Mouse (Mus musculus) midbrain, postnatal 0 days (tissue): ENCODE results near the gene Vmn2r8. TPM values are rescaled to one million over a fixed set of nuclear protein-coding genes. Genes with fewer than 3 reads are reported as not detected.
"Not testable (repeated sequence)": the region's sequence is repeated elsewhere in the genome, so short reads cannot be mapped to it uniquely, and the experiment has no call there.

ENCODE experiments used
- ATAC-seq: fragments of 200-750 bp; cut with Nextera tagmentation; 2 replicates; pipeline ENCODE4 v1.8.0; 2017; ENCODE audit warnings: moderate number of reproducible peaks, mild to moderate bottlenecking, moderate TSS enrichment, moderate library complexity; ENCODE audit not compliant: low FRiP score
- DNase-seq: peaks from one replicate; pipeline ENCODE4 v3.0.0-alpha.2; 2015; ENCODE audit warnings: low spot score
- H3K27ac ChIP-seq: fragments of 300-500 bp; sonication (generic); 2 replicates; pipeline ENCODE4 v1.5.1; 2014; ENCODE audit warnings: low read depth, mild to moderate bottlenecking, low read length, mixed read lengths
- H3K27me3 ChIP-seq: fragments of 300-500 bp; sonication (generic); 2 replicates; pipeline ENCODE4 v1.6.1; 2014; ENCODE audit warnings: low read length, control low read depth, mixed read lengths; ENCODE audit not compliant: insufficient read depth
- H3K36me3 ChIP-seq: fragments of 300-500 bp; sonication (generic); 2 replicates; pipeline ENCODE4 v1.6.1; 2014; ENCODE audit warnings: low read length, control low read depth, mixed read lengths; ENCODE audit not compliant: insufficient read depth
- H3K4me1 ChIP-seq: fragments of 300-500 bp; sonication (generic); 2 replicates; pipeline ENCODE4 v1.6.1; 2014; ENCODE audit warnings: mild to moderate bottlenecking, control low read depth, antibody characterized with exemption, low read length, mixed read lengths; ENCODE audit not compliant: insufficient read depth
- H3K4me2 ChIP-seq: fragments of 300-500 bp; sonication (generic); 2 replicates; pipeline ENCODE4 v1.6.1; 2014; ENCODE audit warnings: low read depth, mild to moderate bottlenecking, low read length, mixed read lengths; ENCODE audit not compliant: poor library complexity, severe bottlenecking
- H3K4me3 ChIP-seq: fragments of 300-500 bp; sonication (generic); 2 replicates; pipeline ENCODE4 v1.5.1; 2014; ENCODE audit warnings: low read depth, mild to moderate bottlenecking, low read length, moderate library complexity
- H3K9ac ChIP-seq: fragments of 300-500 bp; sonication (generic); replicated peaks from 2 replicates; pipeline ENCODE4 v1.6.1; 2014; ENCODE audit warnings: mild to moderate bottlenecking, low read length, moderate library complexity, mixed read lengths; ENCODE audit not compliant: poor library complexity, severe bottlenecking
- H3K9me3 ChIP-seq: fragments of 300-500 bp; sonication (generic); 2 replicates; pipeline ENCODE4 v1.6.1; 2016; ENCODE audit warnings: low read length, control low read depth
- CTCF ChIP-seq: IDR thresholded peaks from 2 replicates; pipeline ENCODE4 v1.5.1; 2016; ENCODE audit warnings: antibody characterized with exemption, mild to moderate bottlenecking
- WGBS: fragments of 180-500 bp; shearing (Covaris S2); extraction: QIAGEN DNeasy Blood & Tissue Kit; methylation state at CpG from one replicate; pipeline ENCODE4 v1.1.7; 2014; 5-methylcytosine and 5-hydroxymethylcytosine counted together
- polyA plus RNA-seq: library from polyadenylated mRNA; unstranded; fragments of >200 nt; fragmentation: Nextera tagmentation; extraction: Ambion mirVana; gene quantifications from 2 replicates; pipeline ENCODE4 v1.2.1, GENCODE M21; 2015
- total RNA-seq: library from RNA; depleted of rRNA; stranded (reverse); fragments of >200 nt; gene quantifications from 2 replicates; pipeline ENCODE4 v1.2.3, GENCODE M21; 2014; rRNA removed

Gene Vmn2r8
- total RNA-seq (not detected in 2 replicates), polyA plus RNA-seq (not detected in 2 replicates)

GRCm38 (mm10) chr5:108808750-108809149, at the start of gene Vmn2r8:
Vmn2r8 (minus strand) TSS chr5:108808850.
- not testable (repeated sequence) for H3K4me1 ChIP-seq, H3K4me2 ChIP-seq, H3K27me3 ChIP-seq, DNase-seq, ATAC-seq, H3K36me3 ChIP-seq, H3K9ac ChIP-seq, H3K9me3 ChIP-seq, H3K4me3 ChIP-seq, H3K27ac ChIP-seq
- 79% methylated on average over 2 of the region's 2 CpGs for WGBS

DNA sequence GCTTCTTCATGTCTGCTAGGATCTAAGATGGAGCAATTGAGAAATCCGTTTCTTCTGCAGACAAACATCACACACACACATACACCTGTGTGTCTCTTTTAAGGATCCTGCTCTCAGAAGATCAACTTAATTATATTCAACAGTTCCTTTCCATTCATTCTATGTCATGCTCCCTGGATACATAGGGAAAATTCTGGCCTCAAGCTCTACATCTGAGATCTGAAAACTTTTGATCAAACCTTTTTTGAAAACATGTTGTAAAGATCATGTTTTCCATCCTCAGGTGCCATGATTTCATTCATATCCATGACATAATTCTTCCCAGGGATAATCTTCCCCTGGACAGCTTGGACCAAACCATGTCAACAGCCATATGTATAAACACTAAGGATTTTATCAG, 43.9 kb upstream of the Vmn2r8 start, which contains the start of gene Vmn2r9:
TSS of gene Vmn2r9 (minus strand) at position 101 of the 400 bp plus-strand sequence.
- not testable (repeated sequence) for H3K27me3 ChIP-seq, H3K27ac ChIP-seq, H3K4me3 ChIP-seq, H3K36me3 ChIP-seq, H3K9me3 ChIP-seq, ATAC-seq, H3K9ac ChIP-seq, H3K4me2 ChIP-seq, H3K4me1 ChIP-seq, DNase-seq
- 68% methylated on average over 1 of the region's 1 CpGs for WGBS

DNA sequence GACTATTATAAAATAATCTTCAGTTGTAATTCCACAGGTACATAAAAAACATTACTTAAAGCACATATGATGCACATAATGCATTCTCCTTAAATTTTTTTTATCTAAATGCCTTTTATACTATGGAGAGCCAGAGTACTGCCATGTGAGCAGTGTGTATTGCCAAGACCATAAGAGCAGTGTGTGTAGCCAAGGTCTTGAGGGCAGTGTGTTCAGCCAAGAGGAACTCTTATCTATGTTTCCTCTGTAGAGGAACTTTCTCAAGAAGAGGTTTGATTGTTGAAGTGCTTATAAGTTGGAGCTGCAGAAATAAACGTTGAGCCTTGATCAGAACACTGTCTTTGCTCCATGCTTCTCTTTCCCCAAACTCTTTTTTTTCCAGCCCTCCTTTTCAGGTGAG, 40.8 kb upstream of the Vmn2r8 start:
- no peaks in the 10 kb centered on the region for H3K27me3 ChIP-seq

DNA sequence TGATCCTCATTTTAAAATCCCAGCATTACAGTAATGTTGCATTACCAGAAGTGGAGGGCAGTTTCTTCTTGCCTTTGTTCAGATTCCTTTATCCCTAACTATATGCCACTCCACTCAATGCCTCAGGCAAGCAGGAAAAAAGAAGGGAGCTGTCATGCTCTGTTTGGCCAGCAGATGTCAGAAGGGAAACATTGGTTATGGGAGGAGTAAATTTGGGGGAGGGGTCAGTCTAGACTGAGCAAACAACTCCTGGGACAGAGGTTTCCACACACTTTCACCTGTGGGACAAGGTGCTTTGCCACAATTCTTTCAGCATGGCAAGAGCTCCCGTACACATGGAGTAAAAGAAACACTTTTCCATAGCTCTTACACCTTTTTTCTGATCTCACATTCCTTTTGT, 27.5 kb upstream of the Vmn2r8 start:
- peak; percentile 62 for TF ChIP-seq CTCF
- DNase-seq = peak; percentile 4
- Histone ChIP-seq H3K36me3 (no peaks in the 10 kb centered on the region), H3K9ac (no peak overlapping the region), H3K9me3 (no peaks in the 10 kb centered on the region), H3K4me2 (no peak overlapping the region), H3K27me3 (no peaks in the 10 kb centered on the region), H3K27ac (no peak overlapping the region), H3K4me1 (no peaks in the 10 kb centered on the region), H3K4me3 (no peak overlapping the region)
- WGBS = 79% methylated on average over 1 of the region's 1 CpGs
- ATAC-seq = no peak

More for the DNA sequence above, 40.8 kb upstream of the Vmn2r8 start:
- no peak overlapping the region for H3K9ac ChIP-seq
- TF ChIP-seq CTCF = no peak
- H3K4me3 ChIP-seq = no peak overlapping the region
- no peak overlapping the region for H3K27ac ChIP-seq
- no peaks in the 10 kb centered on the region for H3K9me3 ChIP-seq
- H3K36me3 ChIP-seq = no peaks in the 10 kb centered on the region
- H3K4me2 ChIP-seq = no peak overlapping the region
- 45% methylated on average over 1 of the region's 1 CpGs for WGBS
- H3K4me1 ChIP-seq = no peaks in the 10 kb centered on the region
- ATAC-seq (no peak), DNase-seq (no peak)

- H3K36me3 ChIP-seq = no peaks in the 10 kb centered on the region
- H3K27ac ChIP-seq = no peak overlapping the region
- no peak for TF ChIP-seq CTCF
- no peak overlapping the region for H3K4me3 ChIP-seq
- H3K27me3 ChIP-seq = no peaks in the 10 kb centered on the region
- H3K9me3 ChIP-seq = no peaks in the 10 kb centered on the region
- H3K9ac ChIP-seq = no peak overlapping the region
- no peaks in the 10 kb centered on the region for H3K4me1 ChIP-seq
- H3K4me2 ChIP-seq = no peak overlapping the region
- no peak for ATAC-seq
- WGBS = 63% methylated on average over 2 of the region's 2 CpGs
- DNase-seq = peak; percentile 34
These were observed 14.6 kb upstream of the Vmn2r8 start for GRCm38 (mm10) chr5:108823276-108823675.

DNA sequence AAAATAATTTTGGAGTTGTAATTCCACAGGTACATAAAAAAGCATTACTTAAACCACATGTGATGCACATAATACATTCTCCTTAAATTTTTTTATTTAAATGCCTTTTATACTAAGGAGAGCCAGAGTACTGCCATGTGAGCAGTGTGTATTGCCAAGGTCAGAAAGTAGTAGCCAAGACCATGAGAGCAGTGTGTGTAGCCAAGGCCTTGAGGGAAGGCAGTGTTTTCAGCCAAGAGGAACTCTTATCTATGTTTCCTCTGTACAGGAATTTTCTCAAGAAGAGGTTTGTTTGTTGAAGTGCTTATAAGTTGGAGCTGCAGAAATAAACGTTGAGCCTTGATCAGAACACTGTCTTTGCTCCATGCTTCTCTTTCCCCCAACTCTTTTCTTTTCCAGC, 5.0 kb downstream of the Vmn2r8 start:
- no peak overlapping the region for H3K9ac ChIP-seq
- no peak for ATAC-seq
- H3K4me2 ChIP-seq = no peak overlapping the region
- H3K4me3 ChIP-seq = no peak overlapping the region
- no peaks in the 10 kb centered on the region for H3K9me3 ChIP-seq
- no peak overlapping the region for H3K27ac ChIP-seq
- 56% methylated on average over 1 of the region's 1 CpGs for WGBS
- no peaks in the 10 kb centered on the region for H3K36me3 ChIP-seq
- TF ChIP-seq CTCF = no peak
- no peaks in the 10 kb centered on the region for H3K4me1 ChIP-seq
- no peaks in the 10 kb centered on the region for H3K27me3 ChIP-seq
- DNase-seq = no peak

GRCm38 (mm10) chr5:108795263-108795662, 13.4 kb downstream of the Vmn2r8 start, which contains the start of gene Tmed11:
Tmed11 (minus strand) TSS chr5:108795363.
- H3K27ac ChIP-seq, H3K9ac ChIP-seq, H3K9me3 ChIP-seq, H3K4me3 ChIP-seq, H3K36me3 ChIP-seq, H3K4me2 ChIP-seq, H3K27me3 ChIP-seq, H3K4me1 ChIP-seq, DNase-seq, ATAC-seq: not testable (repeated sequence)
- WGBS = 56% methylated on average over 2 of the region's 2 CpGs
